Comparison of ENCODE assay signal across 12 mouse cellular contexts in genomic region chr5:53214801-53215200, GRCm38 (mm10). TPM values are rescaled to one million over a fixed set of nuclear protein-coding genes. Genes with fewer than 3 reads are reported as not detected.
DNase-seq lines count a peak whose midpoint lies in the region; ATAC-seq and TF ChIP-seq lines count a peak whose summit lies in the region.
"Had no signal": no experiment of that assay in that cellular context is flagged by ENCODE, and none has a peak within 500 bp of the region (broad histone marks: within the 10 kb centered on the region; RNA-seq: fewer than 3 reads in every experiment).

No protein-coding gene starts in this region.

- 9% methylated on average over 1 of the region's 1 CpGs for WGBS in heart, embryonic 12.5 days
- WGBS in forebrain, embryonic 12.5 days = 0% methylated on average over 1 of the region's 1 CpGs
- WGBS in midbrain, embryonic 13.5 days = 0% methylated on average over 1 of the region's 1 CpGs

- no peak for ATAC-seq in heart, embryonic 12.5 days (ENCODE audit: insufficient number of reproducible peaks, low FRiP score)
- ATAC-seq in forebrain, embryonic 12.5 days (ENCODE audit: low FRiP score) = no peak
- ATAC-seq in midbrain, embryonic 13.5 days = no peak

- TF ChIP-seq CTCF in left cerebral cortex, adult 2 months (IDR thresholded peaks at IDR 0.05) = no peak

- no peaks in the 10 kb centered on the region for H3K36me3 ChIP-seq in heart, embryonic 12.5 days
- no peaks in the 10 kb centered on the region for H3K36me3 ChIP-seq in forebrain, embryonic 12.5 days (replicated peaks)
- no peaks in the 10 kb centered on the region for H3K36me3 ChIP-seq in midbrain, embryonic 13.5 days
- H3K36me3 ChIP-seq: neural tube, embryonic 13.5 days; stomach, embryonic 15.5 days had no signal

- H3K9me3 ChIP-seq in heart, embryonic 12.5 days (replicated peaks) = no peaks in the 10 kb centered on the region
- no peaks in the 10 kb centered on the region for H3K9me3 ChIP-seq in forebrain, embryonic 12.5 days
- H3K9me3 ChIP-seq in midbrain, embryonic 13.5 days = no peaks in the 10 kb centered on the region
- H3K9me3 ChIP-seq: neural tube, embryonic 13.5 days; stomach, embryonic 15.5 days had no signal

- no peak overlapping the region for H3K9ac ChIP-seq in heart, embryonic 12.5 days
- H3K9ac ChIP-seq in forebrain, embryonic 12.5 days = no peak overlapping the region
- H3K9ac ChIP-seq in midbrain, embryonic 13.5 days (replicated peaks) = no peak overlapping the region
- H3K9ac ChIP-seq: stomach, embryonic 15.5 days had no signal

- H3K27ac ChIP-seq in heart, embryonic 12.5 days (ENCODE audit: poor library complexity, severe bottlenecking) = no peak overlapping the region
- H3K27ac ChIP-seq in forebrain, embryonic 12.5 days = peak overlapping the region; percentile 86; the same call in 1 of the 2 replicates
- H3K27ac ChIP-seq in midbrain, embryonic 13.5 days = no peak overlapping the region; the same call in 1 of the 2 replicates
- H3K27ac ChIP-seq in left cerebral cortex, adult 2 months = no peak overlapping the region; the same call in 1 of the 2 replicates
- H3K27ac ChIP-seq: stomach, embryonic 15.5 days had no signal

- intact Hi-C loops in left cerebral cortex, adult 2 months (cut with DNase I) = loop anchor here (5.0 kb wide), 1 partner anchor 58 kb away; no protein-coding TSS in a partner anchor

- DNase-seq in heart, adult 9 months (ENCODE audit: low spot score in 2 of 2) = no peak
- peak; percentile 47 for DNase-seq in brain, adult 2 months (ENCODE audit: low read depth, low spot score)
- no peak for DNase-seq in frontal cortex, postnatal 36 days (ENCODE audit: low spot score in 2 of 2)
- no peak for DNase-seq in left cerebral cortex, adult 2 months (ENCODE audit: extremely low spot score in 1 of 2, low spot score in 2 of 2)
- DNase-seq in B cell, adult 2 months = no peak
- DNase-seq: kidney, adult 8-10 months; right cerebral cortex, postnatal 25 days had no signal

- H3K4me2 ChIP-seq in heart, embryonic 12.5 days = 0 out of 2 replicates have a peak overlapping the region, but pooled peaks have one; percentile 100
- H3K4me2 ChIP-seq in forebrain, embryonic 12.5 days = peak overlapping the region; percentile 19; the same call in 1 of the 2 replicates
- H3K4me2 ChIP-seq in midbrain, embryonic 13.5 days (replicated peaks) = peak overlapping the region; percentile 95; the same call in 1 of the 2 replicates

- H3K27me3 ChIP-seq in heart, embryonic 12.5 days (replicated peaks) = peaks cover 41% of the 10 kb centered on the region
- peaks cover 32% of the 10 kb centered on the region for H3K27me3 ChIP-seq in forebrain, embryonic 12.5 days
- peaks cover 25% of the 10 kb centered on the region for H3K27me3 ChIP-seq in midbrain, embryonic 13.5 days

- H3K4me3 ChIP-seq in heart, embryonic 12.5 days = no peak overlapping the region
- H3K4me3 ChIP-seq in forebrain, embryonic 12.5 days (replicated peaks) = no peak overlapping the region
- H3K4me3 ChIP-seq in midbrain, embryonic 13.5 days (replicated peaks) = no peak overlapping the region
- no peak overlapping the region for H3K4me3 ChIP-seq in left cerebral cortex, adult 2 months

- peaks cover 32% of the 10 kb centered on the region for H3K4me1 ChIP-seq in heart, embryonic 12.5 days (replicated peaks)
- peaks cover 33% of the 10 kb centered on the region for H3K4me1 ChIP-seq in forebrain, embryonic 12.5 days
- peaks cover 32% of the 10 kb centered on the region for H3K4me1 ChIP-seq in midbrain, embryonic 13.5 days (replicated peaks)

RNA-seq across cellular contexts. Expression of gene Sel1l3, which starts 1.1 kb away (rescaled TPM):
- 1.4 and 1.9 TPM in 2 replicates for polyA plus RNA-seq in heart, embryonic 12.5 days (2016; fragmentation: Nextera tagmentation; extraction: Ambion mirVana)
- polyA plus RNA-seq in forebrain, embryonic 12.5 days (2016; fragmentation: Nextera tagmentation; extraction: Ambion mirVana) = 9.7 and 10.9 TPM in 2 replicates
- polyA plus RNA-seq in midbrain, embryonic 13.5 days (2015; fragmentation: Nextera tagmentation; extraction: Ambion mirVana) = 3.2 and 3.8 TPM in 2 replicates
- total RNA-seq in left cerebral cortex, adult 2 months (2021) = 10 to 100 TPM; 66.6 to 70.5 TPM

RNA-seq across cellular contexts. Expression of gene Smim20, which starts 52.1 kb away (rescaled TPM):
- 141 and 153 TPM in 2 replicates for polyA plus RNA-seq in heart, embryonic 12.5 days (2016; fragmentation: Nextera tagmentation; extraction: Ambion mirVana)
- polyA plus RNA-seq in forebrain, embryonic 12.5 days (2016; fragmentation: Nextera tagmentation; extraction: Ambion mirVana) = 58.2 and 59.1 TPM in 2 replicates
- polyA plus RNA-seq in midbrain, embryonic 13.5 days (2015; fragmentation: Nextera tagmentation; extraction: Ambion mirVana) = 72.3 and 75.8 TPM in 2 replicates
- total RNA-seq in left cerebral cortex, adult 2 months (2021) = 10 to 100 TPM; 36.4 to 39.7 TPM

Comparison
In these comparisons a context has a peak if more than half of its experiments do, and no peak if none do; other contexts are left out.
1. H3K4me2 ChIP-seq: peak in every context shown above with its lines; median percentile 100 in heart, embryonic 12.5 days; 95 in midbrain, embryonic 13.5 days; 19 in forebrain, embryonic 12.5 days.